Mouse (Mus musculus) C2C12 (cell line): ENCODE results near the gene Clstn2. TPM values are rescaled to one million over a fixed set of nuclear protein-coding genes. Genes with fewer than 3 reads are reported as not detected.

Source experiments
- H3K27me3 ChIP-seq: one replicate; pipeline ENCODE4 v1.6.1; 2011; ENCODE audit not compliant: control insufficient read depth, insufficient read depth, insufficient read length
- H3K36me3 ChIP-seq: one replicate; pipeline ENCODE4 v1.6.1; 2011; ENCODE audit not compliant: control insufficient read depth, insufficient read depth
- H3K4me3 ChIP-seq: one replicate; pipeline ENCODE4 v1.5.1; 2011; ENCODE audit warnings: mild to moderate bottlenecking, control low read depth; ENCODE audit not compliant: poor library complexity, insufficient read depth, severe bottlenecking
- H3K79me2 ChIP-seq: one replicate; pipeline ENCODE4 v1.6.1; 2011; ENCODE audit not compliant: control insufficient read depth, insufficient read depth
- H3K79me3 ChIP-seq: one replicate; pipeline ENCODE4 v1.6.1; 2011; ENCODE audit warnings: low read depth, control low read depth
- H3ac ChIP-seq: one replicate; pipeline ENCODE3; 2011; ENCODE audit warnings: low read depth; ENCODE audit not compliant: control insufficient read depth, insufficient read length
- CEBPB ChIP-seq: IDR thresholded peaks from one replicate; pipeline ENCODE4 v1.6.1; 2011; ENCODE audit warnings: low read depth, mild to moderate bottlenecking, control low read depth, moderate library complexity
- CTCF ChIP-seq: IDR thresholded peaks from one replicate; pipeline ENCODE4 v1.5.1; 2011; ENCODE audit not compliant: control insufficient read depth, insufficient read depth, insufficient read length
- FOSL1 ChIP-seq: IDR thresholded peaks from one replicate; pipeline ENCODE4 v1.8.0; 2011; ENCODE audit warnings: mild to moderate bottlenecking, low read length; ENCODE audit not compliant: poor library complexity, insufficient read depth, severe bottlenecking
- MAX ChIP-seq: IDR thresholded peaks from one replicate; pipeline ENCODE4 v1.6.1; 2011; ENCODE audit warnings: mild to moderate bottlenecking, control low read depth
- MYOD1 ChIP-seq: IDR thresholded peaks from one replicate; pipeline ENCODE4 v1.6.1; 2011; ENCODE audit warnings: low read depth; ENCODE audit not compliant: control insufficient read depth, insufficient read length
- MYOG ChIP-seq: IDR thresholded peaks from one replicate; pipeline ENCODE4 v1.6.1; 2011; ENCODE audit not compliant: control insufficient read depth, insufficient read length; ENCODE audit errors: extremely low read depth
- USF1 ChIP-seq: IDR thresholded peaks from one replicate; pipeline ENCODE4 v1.6.1; 2011; ENCODE audit warnings: low read depth, mild to moderate bottlenecking, control low read depth, moderate library complexity
- polyA plus RNA-seq: library from polyadenylated mRNA; unstranded; fragments of >200 nt; fragmentation: generic; extraction: Trizol; gene quantifications from one replicate; pipeline ENCODE4 v1.2.1, GENCODE M21; 2012; ENCODE audit warnings: missing spikeins

The Clstn2 gene
- polyA plus RNA-seq, 1 experiment = 0.01 TPM

GRCm38 (mm10) chr9:97831216-97831615, 201.8 kb downstream of the Clstn2 start:
- no peaks in the 10 kb centered on the region for H3K79me3 ChIP-seq
- H3ac ChIP-seq = no peak overlapping the region
- no peak overlapping the region for H3K4me3 ChIP-seq
- H3K27me3 ChIP-seq = no peaks in the 10 kb centered on the region
- H3K36me3 ChIP-seq = no peaks in the 10 kb centered on the region
- TF ChIP-seq USF1 = no peak
- TF ChIP-seq MYOG = no peak
- H3K79me2 ChIP-seq = no peaks in the 10 kb centered on the region

GRCm38 (mm10) chr9:97829919-97830318, 203.1 kb downstream of the Clstn2 start:
- H3K4me3 ChIP-seq = no peak overlapping the region
- TF ChIP-seq USF1 (no peak), CTCF (no peak), FOSL1 (no peak)
- H3K27me3 ChIP-seq = no peaks in the 10 kb centered on the region
- H3K79me3 ChIP-seq = no peaks in the 10 kb centered on the region
- no peaks in the 10 kb centered on the region for H3K36me3 ChIP-seq
- H3ac ChIP-seq = no peak overlapping the region
- no peaks in the 10 kb centered on the region for H3K79me2 ChIP-seq

- Histone ChIP-seq H3K4me3 (no peak overlapping the region), H3K36me3 (no peaks in the 10 kb centered on the region), H3K79me2 (no peaks in the 10 kb centered on the region), H3K27me3 (no peaks in the 10 kb centered on the region), H3K79me3 (no peaks in the 10 kb centered on the region), H3ac (no peak overlapping the region)
- TF ChIP-seq FOSL1 (no peak), USF1 (no peak), MAX (no peak), CTCF (no peak), CEBPB (no peak), MYOG (no peak), MYOD1 (no peak)
Measured at GRCm38 (mm10) chr9:97827689-97828088, 205.3 kb downstream of the Clstn2 start.

GRCm38 (mm10) chr9:97826077-97826947, 206.7 kb downstream of the Clstn2 start:
- Histone ChIP-seq H3K27me3 (no peaks in the 10 kb centered on the region), H3K4me3 (no peak overlapping the region), H3K79me3 (no peaks in the 10 kb centered on the region), H3K36me3 (no peaks in the 10 kb centered on the region), H3ac (no peak overlapping the region), H3K79me2 (no peaks in the 10 kb centered on the region)
- no peak for TF ChIP-seq MAX
- no peak for TF ChIP-seq MYOG
- TF ChIP-seq CTCF = no peak
- TF ChIP-seq USF1 = no peak
- TF ChIP-seq MYOD1 = no peak
- no peak for TF ChIP-seq FOSL1
- TF ChIP-seq CEBPB = no peak

GRCm38 (mm10) chr9:97817116-97817515, 215.9 kb downstream of the Clstn2 start:
- no peaks in the 10 kb centered on the region for H3K36me3 ChIP-seq
- no peaks in the 10 kb centered on the region for H3K79me3 ChIP-seq
- H3K27me3 ChIP-seq = no peaks in the 10 kb centered on the region
- no peaks in the 10 kb centered on the region for H3K79me2 ChIP-seq
- TF ChIP-seq CTCF (no peak), MYOD1 (no peak), FOSL1 (no peak), MAX (no peak), CEBPB (no peak), MYOG (no peak), USF1 (no peak)
- no peak overlapping the region for H3K4me3 ChIP-seq
- H3ac ChIP-seq = no peak overlapping the region

DNA sequence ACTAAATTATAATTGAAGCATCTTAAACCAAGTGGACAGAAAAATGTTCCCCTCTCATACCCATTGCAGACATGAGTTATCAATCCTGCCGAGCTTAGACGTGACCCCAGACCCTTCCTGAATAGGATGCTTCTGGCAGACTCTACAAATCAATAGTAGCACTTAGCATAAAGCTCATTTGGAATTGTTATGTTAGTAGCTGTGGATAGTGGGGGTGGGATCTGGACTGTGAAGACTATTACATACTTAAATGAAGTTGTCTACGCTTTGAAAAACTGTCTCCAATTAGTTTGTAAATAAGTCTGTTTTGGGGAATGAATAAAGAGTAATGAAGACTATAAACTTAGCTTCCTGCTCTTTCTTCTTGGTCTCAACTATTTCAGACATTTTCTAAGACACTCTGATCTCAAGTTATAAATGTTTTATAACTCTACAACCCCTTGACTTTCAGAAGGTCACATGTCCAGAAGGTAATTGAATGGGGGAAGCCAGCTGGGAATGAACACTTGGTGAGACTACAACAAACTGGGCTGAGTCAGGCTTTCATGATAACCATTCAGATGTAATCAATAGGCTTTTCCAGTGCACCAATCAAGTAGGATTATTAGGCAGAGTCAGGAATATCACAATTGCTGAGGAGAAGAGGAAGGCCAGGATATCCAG, 216.7 kb downstream of the Clstn2 start:
- Histone ChIP-seq H3ac (no peak overlapping the region), H3K27me3 (no peaks in the 10 kb centered on the region), H3K36me3 (no peaks in the 10 kb centered on the region), H3K4me3 (no peak overlapping the region), H3K79me3 (no peaks in the 10 kb centered on the region), H3K79me2 (no peaks in the 10 kb centered on the region)
- TF ChIP-seq FOSL1 = no peak
- no peak for TF ChIP-seq USF1
- no peak for TF ChIP-seq MYOG
- no peak for TF ChIP-seq CTCF
- no peak for TF ChIP-seq MAX
- no peak for TF ChIP-seq MYOD1
- no peak for TF ChIP-seq CEBPB
